Mouse (Mus musculus) heart, adult 2 months (tissue): ENCODE data around the gene Lrrc59.

Experiments used
- CTCF ChIP-seq: fragments of 200-600 bp; IDR thresholded peaks from 2 replicates; pipeline ENCODE4 v1.8.1; 2022; ENCODE audit warnings: antibody characterized with exemption, mild to moderate bottlenecking, moderate library complexity
- EP300 ChIP-seq: fragments of 200-500 bp; IDR thresholded peaks from 2 replicates; pipeline ENCODE4 v1.6.1; 2011; ENCODE audit warnings: low read depth, low read length, control low read depth; ENCODE audit not compliant: insufficient read depth
- POLR2A ChIP-seq: fragments of 200-500 bp; IDR thresholded peaks from 2 replicates; pipeline ENCODE4 v1.6.1; 2011; ENCODE audit warnings: mild to moderate bottlenecking, low read depth, low read length, control low read depth; ENCODE audit not compliant: insufficient read depth

- no peak for TF ChIP-seq CTCF
- TF ChIP-seq POLR2A = no peak
- TF ChIP-seq EP300 = no peak
Observed at GRCm38 (mm10) chr11:94674984-94675383, 45.4 kb downstream of the Lrrc59 start.
